Mouse (Mus musculus): ENCODE data around the gene Fam189a1.

GRCm38 (mm10) chr7:65021298-65021697 lies 135.1 kb downstream of the Fam189a1 start:
- TF ChIP-seq MAFK (IDR thresholded peaks at IDR 0.05; ENCODE audit: insufficient replicate concordance, low read length) = no peak
- no peak for TF ChIP-seq TCF12 (IDR thresholded peaks at IDR 0.05; ENCODE audit: low read depth, low read length)
- TF ChIP-seq CTCF (conservative IDR thresholded peaks at IDR 0.05 in 1 of 2, IDR thresholded peaks at IDR 0.05 in 1 of 2; ENCODE audit: low read depth in 2 of 2, low read length in 2 of 2) = no peak
- no peak for TF ChIP-seq CHD2 (IDR thresholded peaks at IDR 0.05; ENCODE audit: low read length)
- TF ChIP-seq POLR2AphosphoS2 (IDR thresholded peaks at IDR 0.05; ENCODE audit: low read depth, low read length) = no peak
- no peak for TF ChIP-seq POLR2A (IDR thresholded peaks at IDR 0.05; ENCODE audit: low read depth, low read length)
- TF ChIP-seq JUND (conservative IDR thresholded peaks at IDR 0.05; ENCODE audit: low read depth, low read length) = no peak
- TF ChIP-seq GABPA (IDR thresholded peaks at IDR 0.05; ENCODE audit: insufficient replicate concordance, low read depth, low read length) = no peak
- no peak for TF ChIP-seq PAX5 (IDR thresholded peaks at IDR 0.05; ENCODE audit: low read length)
- TF ChIP-seq IRF4 (IDR thresholded peaks at IDR 0.05; ENCODE audit: low read depth, low read length) = no peak
- no peak for TF ChIP-seq SMC3 (IDR thresholded peaks at IDR 0.05; ENCODE audit: low read depth, low read length)
